Mouse (Mus musculus): ENCODE measurements around the gene Ncbp3. TPM values are rescaled to one million over a fixed set of nuclear protein-coding genes. Genes with fewer than 3 reads are reported as not detected.

Ncbp3 gene
- total RNA-seq (2014; fragmentation: Nextera tagmentation) (23.9 and 25.0 TPM in 2 replicates), total RNA-seq (2017) (20.0 and 24.2 TPM in 2 replicates), polyA plus RNA-seq (2012) (11.2 and 13.3 TPM in 2 replicates)

GRCm38 (mm10) chr11:73047542-73047996, at the start of gene Ncbp3:
TSS of gene Ncbp3 (plus strand) at chr11:73047783.
- H3K36me3 ChIP-seq (replicated peaks), result peaks cover 22% of the 10 kb centered on the region
- no peaks in the 10 kb centered on the region for H3K27me3 ChIP-seq (ENCODE audit: insufficient read depth, low read length)
- DNase-seq (ENCODE audit: low spot score) (peak; percentile 81), ATAC-seq (ENCODE audit: extremely low read depth, insufficient number of reproducible peaks, low FRiP score, poor library complexity, severe bottlenecking) (peak; percentile 98)
- TF ChIP-seq GATA1 (IDR thresholded peaks at IDR 0.05; ENCODE audit: borderline replicate concordance, low read length), result no peak
- no peak for TF ChIP-seq GATA2 (IDR thresholded peaks at IDR 0.05; ENCODE audit: borderline replicate concordance, low read depth, low read length)
- no peak for TF ChIP-seq CTCF (IDR thresholded peaks at IDR 0.05; ENCODE audit: low read depth, low read length)
- no peak for TF ChIP-seq POLR2AphosphoS5 (IDR thresholded peaks at IDR 0.05; ENCODE audit: insufficient replicate concordance, low read depth, low read length)
- no peak; the same call in 1 of the 2 replicates for TF ChIP-seq TAL1 (conservative IDR thresholded peaks at IDR 0.05; ENCODE audit: low read depth, low read length)
- peak within 1 kb of the TSS; percentile 88 for H3K4me3 ChIP-seq (ENCODE audit: low read depth, low read length)
- no peaks in the 10 kb centered on the region for H3K9me3 ChIP-seq (replicated peaks)
- H3K4me1 ChIP-seq (ENCODE audit: insufficient read depth, low read depth, low read length), result peaks cover 49% of the 10 kb centered on the region

- peak within 1 kb of the TSS; percentile 51; the same call in 1 of the 2 replicates for H3K4me3 ChIP-seq (ENCODE audit: low read depth, low read length)
- no peaks in the 10 kb centered on the region for H3K9me3 ChIP-seq (replicated peaks)
- H3K27me3 ChIP-seq (ENCODE audit: insufficient read depth, low read length), result peaks cover 11% of the 10 kb centered on the region
- no peak for TF ChIP-seq TAL1 (conservative IDR thresholded peaks at IDR 0.05; ENCODE audit: low read depth, low read length)
- ATAC-seq (ENCODE audit: extremely low read depth, insufficient number of reproducible peaks, low FRiP score, poor library complexity, severe bottlenecking) (peak; percentile 81), DNase-seq (ENCODE audit: low spot score) (peak; percentile 84)
- no peaks in the 10 kb centered on the region for H3K36me3 ChIP-seq (replicated peaks)
- peaks cover 33% of the 10 kb centered on the region for H3K4me1 ChIP-seq (ENCODE audit: insufficient read depth, low read depth, low read length)
Measured at GRCm38 (mm10) chr11:72998771-72999170, 48.8 kb upstream of the Ncbp3 start, which contains the start of gene P2rx1. TSS of gene P2rx1 (plus strand) at chr11:72999103.

- no peak for DNase-seq (ENCODE audit: low spot score)
- H3K4me1 ChIP-seq (ENCODE audit: insufficient read depth, low read depth, low read length), result peaks cover 33% of the 10 kb centered on the region
Measured at GRCm38 (mm10) chr11:73001029-73001428, 46.6 kb upstream of the Ncbp3 start.

GRCm38 (mm10) chr11:73006377-73006776, 41.2 kb upstream of the Ncbp3 start:
- Histone ChIP-seq H3K27me3 (ENCODE audit: insufficient read depth, low read length) (peaks cover 34% of the 10 kb centered on the region), H3K4me1 (ENCODE audit: insufficient read depth, low read depth, low read length) (peaks cover 12% of the 10 kb centered on the region), H3K9me3 (replicated peaks) (no peaks in the 10 kb centered on the region), H3K4me3 (ENCODE audit: low read depth, low read length) (no peak overlapping the region), H3K36me3 (replicated peaks) (peaks cover 15% of the 10 kb centered on the region)
- DNase-seq (ENCODE audit: low spot score), result no peak
- TF ChIP-seq TAL1 (conservative IDR thresholded peaks at IDR 0.05; ENCODE audit: low read depth, low read length) (no peak), CTCF (IDR thresholded peaks at IDR 0.05; ENCODE audit: low read depth, low read length) (peak; percentile 46; the same call in 1 of the 2 replicates), GATA1 (IDR thresholded peaks at IDR 0.05; ENCODE audit: borderline replicate concordance, low read length) (no peak), POLR2AphosphoS5 (IDR thresholded peaks at IDR 0.05; ENCODE audit: insufficient replicate concordance, low read depth, low read length) (no peak), GATA2 (IDR thresholded peaks at IDR 0.05; ENCODE audit: borderline replicate concordance, low read depth, low read length) (no peak)
- no peak; the same call in 1 of the 2 replicates for ATAC-seq (ENCODE audit: extremely low read depth, insufficient number of reproducible peaks, low FRiP score, poor library complexity, severe bottlenecking)

More at GRCm38 (mm10) chr11:73001029-73001428, 46.6 kb upstream of the Ncbp3 start:
- ATAC-seq (ENCODE audit: extremely low read depth, insufficient number of reproducible peaks, low FRiP score, poor library complexity, severe bottlenecking), result no peak
- TF ChIP-seq CTCF (IDR thresholded peaks at IDR 0.05; ENCODE audit: low read depth, low read length) (peak; percentile 80), POLR2AphosphoS5 (IDR thresholded peaks at IDR 0.05; ENCODE audit: insufficient replicate concordance, low read depth, low read length) (no peak)
- no peaks in the 10 kb centered on the region for H3K36me3 ChIP-seq (replicated peaks)
- peaks cover 6% of the 10 kb centered on the region for H3K27me3 ChIP-seq (ENCODE audit: insufficient read depth, low read length)
- no peaks in the 10 kb centered on the region for H3K9me3 ChIP-seq (replicated peaks)
- H3K4me3 ChIP-seq (ENCODE audit: low read depth, low read length), result no peak overlapping the region

GRCm38 (mm10) chr11:73007113-73007512, 40.5 kb upstream of the Ncbp3 start:
- Histone ChIP-seq H3K4me1 (ENCODE audit: insufficient read depth, low read depth, low read length) (peaks cover 12% of the 10 kb centered on the region), H3K27me3 (ENCODE audit: insufficient read depth, low read length) (peaks cover 35% of the 10 kb centered on the region), H3K4me3 (ENCODE audit: low read depth, low read length) (no peak overlapping the region), H3K36me3 (replicated peaks) (peaks cover 15% of the 10 kb centered on the region), H3K9me3 (replicated peaks) (no peaks in the 10 kb centered on the region)
- no peak for ATAC-seq (ENCODE audit: extremely low read depth, insufficient number of reproducible peaks, low FRiP score, poor library complexity, severe bottlenecking)
- DNase-seq (ENCODE audit: low spot score), result no peak
- TF ChIP-seq GATA2 (IDR thresholded peaks at IDR 0.05; ENCODE audit: borderline replicate concordance, low read depth, low read length) (no peak), CTCF (IDR thresholded peaks at IDR 0.05; ENCODE audit: low read depth, low read length) (no peak), POLR2AphosphoS5 (IDR thresholded peaks at IDR 0.05; ENCODE audit: insufficient replicate concordance, low read depth, low read length) (no peak), GATA1 (IDR thresholded peaks at IDR 0.05; ENCODE audit: borderline replicate concordance, low read length) (no peak), TAL1 (conservative IDR thresholded peaks at IDR 0.05; ENCODE audit: low read depth, low read length) (no peak)

- DNase-seq (ENCODE audit: low spot score) (no peak), ATAC-seq (ENCODE audit: extremely low read depth, insufficient number of reproducible peaks, low FRiP score, poor library complexity, severe bottlenecking) (no peak)
- Histone ChIP-seq H3K4me1 (ENCODE audit: insufficient read depth, low read depth, low read length) (peaks cover 12% of the 10 kb centered on the region), H3K27me3 (ENCODE audit: insufficient read depth, low read length) (peaks cover 35% of the 10 kb centered on the region), H3K4me3 (ENCODE audit: low read depth, low read length) (no peak overlapping the region), H3K36me3 (replicated peaks) (peaks cover 15% of the 10 kb centered on the region), H3K9me3 (replicated peaks) (no peaks in the 10 kb centered on the region)
- TF ChIP-seq POLR2AphosphoS5 (IDR thresholded peaks at IDR 0.05; ENCODE audit: insufficient replicate concordance, low read depth, low read length), result no peak
- TF ChIP-seq CTCF (IDR thresholded peaks at IDR 0.05; ENCODE audit: low read depth, low read length), result peak; percentile 61
Measured at GRCm38 (mm10) chr11:73007698-73008481, 39.7 kb upstream of the Ncbp3 start.
